Mouse (Mus musculus): ENCODE measurements around the gene Usp5.

Gene Usp5

GRCm38 (mm10) chr6:124828868-124829798 lies at the start of gene Usp5, which contains the start of gene Cdca3:
Gene Usp5 (minus strand): TSS chr6:124829484.
Gene Cdca3 (plus strand): TSS chr6:124829547.
- in situ Hi-C loops (cut with MboI; ENCODE audit: low pct_unique_long_range_greater_than_20kb in 1 of 2, low sequenced_read_pairs in 2 of 2, unreplicated experiment in 1 of 2) = no loop called here

- in situ Hi-C loops (cut with MboI; ENCODE audit: low pct_unique_long_range_greater_than_20kb in 1 of 2, low sequenced_read_pairs in 2 of 2, unreplicated experiment in 1 of 2) = no loop called here
These were observed 45.1 kb upstream of the Usp5 start for GRCm38 (mm10) chr6:124874348-124874747.

DNA sequence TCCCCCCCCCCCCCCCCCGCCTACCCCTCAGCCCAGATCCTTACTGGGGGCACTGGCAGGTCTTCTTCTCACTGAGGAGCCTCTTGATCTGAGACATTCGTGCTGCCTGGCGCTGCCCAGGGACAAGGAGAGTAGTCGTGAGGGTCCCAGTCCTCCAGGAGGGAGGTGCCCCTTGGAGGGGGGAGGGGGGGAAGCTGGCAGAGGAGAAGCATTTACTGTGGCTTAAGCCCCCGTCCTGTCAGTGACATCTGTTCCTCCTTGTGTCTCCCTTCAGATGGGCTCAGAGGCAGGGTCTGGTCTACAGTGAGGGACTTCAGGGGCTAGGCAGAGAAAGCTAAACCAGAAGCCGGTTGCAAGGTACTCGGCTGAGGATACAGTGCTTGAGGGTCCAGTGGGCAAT lies 37.3 kb upstream of the Usp5 start:
- in situ Hi-C loops (cut with MboI; ENCODE audit: low pct_unique_long_range_greater_than_20kb in 1 of 2, low sequenced_read_pairs in 2 of 2, unreplicated experiment in 1 of 2) = no loop called here

GRCm38 (mm10) chr6:124865766-124866362 lies 36.6 kb upstream of the Usp5 start:
- in situ Hi-C loops (cut with MboI; ENCODE audit: low pct_unique_long_range_greater_than_20kb in 1 of 2, low sequenced_read_pairs in 2 of 2, unreplicated experiment in 1 of 2) = no loop called here

GRCm38 (mm10) chr6:124863658-124864298 lies 34.5 kb upstream of the Usp5 start, which contains the start of gene Gpr162:
Gene Gpr162 (minus strand): TSS chr6:124863983.
- in situ Hi-C loops (cut with MboI; ENCODE audit: low pct_unique_long_range_greater_than_20kb in 1 of 2, low sequenced_read_pairs in 2 of 2, unreplicated experiment in 1 of 2) = no loop called here

- in situ Hi-C loops (cut with MboI; ENCODE audit: low pct_unique_long_range_greater_than_20kb in 1 of 2, low sequenced_read_pairs in 2 of 2, unreplicated experiment in 1 of 2) = no loop called here
These were observed 33.9 kb upstream of the Usp5 start for GRCm38 (mm10) chr6:124863125-124863657.

- in situ Hi-C loops (cut with MboI; ENCODE audit: low pct_unique_long_range_greater_than_20kb in 1 of 2, low sequenced_read_pairs in 2 of 2, unreplicated experiment in 1 of 2) = no loop called here
These were observed 33.3 kb upstream of the Usp5 start for GRCm38 (mm10) chr6:124862406-124863124.

- in situ Hi-C loops (cut with MboI; ENCODE audit: low pct_unique_long_range_greater_than_20kb in 1 of 2, low sequenced_read_pairs in 2 of 2, unreplicated experiment in 1 of 2) = no loop called here
These were observed 32.5 kb upstream of the Usp5 start for GRCm38 (mm10) chr6:124861802-124862201.

DNA sequence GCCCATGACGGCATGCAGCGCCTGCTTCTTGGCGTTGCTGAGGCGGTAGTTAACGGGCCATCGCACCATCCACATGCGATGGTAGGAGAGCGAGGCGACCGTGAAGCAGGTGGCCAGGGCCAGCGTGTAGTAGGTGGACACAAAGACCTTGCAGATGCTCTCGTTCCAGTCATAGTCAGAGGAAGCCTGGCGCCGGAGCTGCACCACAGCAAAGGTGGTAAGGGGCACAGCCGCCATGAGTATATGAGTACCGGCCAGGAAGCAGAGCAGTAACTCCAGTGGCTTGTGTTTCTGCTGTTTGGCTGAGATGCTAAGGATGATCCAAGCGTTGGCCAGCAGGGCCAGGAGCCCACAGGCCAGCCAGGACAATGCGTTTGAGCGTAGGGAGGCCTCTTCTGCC lies 32.0 kb upstream of the Usp5 start:
- in situ Hi-C loops (cut with MboI; ENCODE audit: low pct_unique_long_range_greater_than_20kb in 1 of 2, low sequenced_read_pairs in 2 of 2, unreplicated experiment in 1 of 2) = no loop called here

DNA sequence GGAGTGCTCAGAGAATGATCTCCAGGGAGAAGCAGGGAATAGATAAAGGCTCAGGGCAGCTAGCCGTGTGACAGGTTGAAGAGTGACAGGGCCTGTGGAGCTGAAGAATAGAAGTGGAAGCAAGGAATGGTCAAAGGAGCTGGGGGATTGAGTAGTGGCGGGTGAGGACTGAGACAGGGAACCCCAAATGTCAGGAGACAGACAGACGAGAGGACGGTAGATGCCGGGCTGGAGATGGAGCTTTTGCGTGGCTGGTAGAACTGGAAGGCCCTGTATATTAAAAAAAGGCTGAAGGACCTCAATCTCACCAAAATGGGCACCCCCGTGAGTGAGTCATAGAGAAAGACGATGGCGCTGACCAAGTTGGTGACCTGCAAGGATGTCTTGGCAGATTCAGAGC lies 31.2 kb upstream of the Usp5 start:
- in situ Hi-C loops (cut with MboI; ENCODE audit: low pct_unique_long_range_greater_than_20kb in 1 of 2, low sequenced_read_pairs in 2 of 2, unreplicated experiment in 1 of 2) = no loop called here

GRCm38 (mm10) chr6:124859725-124860124 lies 30.4 kb upstream of the Usp5 start:
- in situ Hi-C loops (cut with MboI; ENCODE audit: low pct_unique_long_range_greater_than_20kb in 1 of 2, low sequenced_read_pairs in 2 of 2, unreplicated experiment in 1 of 2) = loop anchor here in 1 of 2 experiments (5.0 kb wide), 1 partner anchor 73 kb away; the partner anchor contains the start of gene Mlf2

GRCm38 (mm10) chr6:124858561-124859318 lies 29.5 kb upstream of the Usp5 start:
- in situ Hi-C loops (cut with MboI; ENCODE audit: low pct_unique_long_range_greater_than_20kb in 1 of 2, low sequenced_read_pairs in 2 of 2, unreplicated experiment in 1 of 2) = loop anchor here in 1 of 2 experiments (5.0 kb wide), 1 partner anchor 74 kb away; the partner anchor contains the start of gene Mlf2

GRCm38 (mm10) chr6:124857840-124858530 lies 28.7 kb upstream of the Usp5 start:
- in situ Hi-C loops (cut with MboI; ENCODE audit: low pct_unique_long_range_greater_than_20kb in 1 of 2, low sequenced_read_pairs in 2 of 2, unreplicated experiment in 1 of 2) = loop anchor here in 1 of 2 experiments (5.0 kb wide), 1 partner anchor 74 kb away; the partner anchor contains the start of gene Mlf2

DNA sequence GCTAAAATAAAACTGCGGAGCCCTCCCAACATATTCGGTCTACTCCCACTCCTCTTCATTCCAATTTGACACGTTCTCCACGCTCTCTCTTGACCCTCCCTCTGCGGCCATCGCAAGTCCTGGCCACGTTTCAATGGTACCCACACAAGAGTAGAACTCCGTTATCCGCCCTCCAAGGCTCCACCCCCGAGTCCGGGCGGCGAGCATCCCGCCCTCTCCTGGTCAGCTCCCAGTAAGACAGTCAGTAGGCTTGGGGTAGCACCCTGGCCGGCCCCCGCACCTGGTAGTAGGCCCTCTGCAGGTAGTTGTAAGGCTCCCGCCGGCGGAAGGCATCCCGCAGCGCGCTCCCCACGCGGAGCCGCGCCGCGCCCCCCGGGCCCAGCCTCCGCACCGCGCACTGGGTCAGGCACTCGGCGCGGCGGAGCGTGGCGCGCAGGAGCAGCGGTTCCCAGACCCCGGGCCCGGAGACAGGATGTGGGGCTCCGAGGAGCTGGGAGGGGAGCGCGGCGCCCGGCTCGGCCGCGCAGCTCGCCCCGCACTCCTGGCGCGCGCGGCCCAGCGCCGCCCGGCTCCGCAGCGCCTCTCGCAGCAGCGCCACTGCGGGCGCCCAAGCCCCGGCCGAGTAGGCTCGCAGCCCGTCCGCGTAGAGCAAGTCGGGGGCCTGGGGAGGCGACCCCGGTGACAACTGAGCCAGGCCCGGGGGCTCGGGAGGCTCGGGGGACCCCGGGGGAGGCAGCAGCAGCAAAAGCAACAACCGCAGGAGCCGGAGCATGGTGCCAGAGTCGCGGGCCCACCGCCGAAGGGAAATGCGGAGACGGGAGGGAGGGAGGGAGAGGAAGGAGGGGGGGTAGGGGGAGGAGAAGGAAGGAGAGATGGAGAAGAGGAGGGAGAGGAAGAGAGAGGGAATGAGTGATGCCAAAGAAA lies 27.9 kb upstream of the Usp5 start, which contains the start of gene P3h3:
TSS of gene P3h3 (minus strand) at position 837 of the 924 bp plus-strand sequence.
- in situ Hi-C loops (cut with MboI; ENCODE audit: low pct_unique_long_range_greater_than_20kb in 1 of 2, low sequenced_read_pairs in 2 of 2, unreplicated experiment in 1 of 2) = loop anchor here in 1 of 2 experiments (5.0 kb wide), 1 partner anchor 75 kb away; the partner anchor contains the start of gene Mlf2

GRCm38 (mm10) chr6:124856321-124856720 lies 27.0 kb upstream of the Usp5 start:
- in situ Hi-C loops (cut with MboI; ENCODE audit: low pct_unique_long_range_greater_than_20kb in 1 of 2, low sequenced_read_pairs in 2 of 2, unreplicated experiment in 1 of 2) = loop anchor here in 1 of 2 experiments (5.0 kb wide), 1 partner anchor 76 kb away; the partner anchor contains the start of gene Mlf2

- in situ Hi-C loops (cut with MboI; ENCODE audit: low pct_unique_long_range_greater_than_20kb in 1 of 2, low sequenced_read_pairs in 2 of 2, unreplicated experiment in 1 of 2) = loop anchor here in 1 of 2 experiments (5.0 kb wide), 1 partner anchor 78 kb away; the partner anchor contains the start of gene Mlf2
These were observed 25.4 kb upstream of the Usp5 start for GRCm38 (mm10) chr6:124854647-124855046.
